Mouse (Mus musculus): ENCODE measurements around the gene a.
"Not testable (repeated sequence)": the region's sequence is repeated elsewhere in the genome, so short reads cannot be mapped to it uniquely, and the experiment has no call there.

a gene

DNA sequence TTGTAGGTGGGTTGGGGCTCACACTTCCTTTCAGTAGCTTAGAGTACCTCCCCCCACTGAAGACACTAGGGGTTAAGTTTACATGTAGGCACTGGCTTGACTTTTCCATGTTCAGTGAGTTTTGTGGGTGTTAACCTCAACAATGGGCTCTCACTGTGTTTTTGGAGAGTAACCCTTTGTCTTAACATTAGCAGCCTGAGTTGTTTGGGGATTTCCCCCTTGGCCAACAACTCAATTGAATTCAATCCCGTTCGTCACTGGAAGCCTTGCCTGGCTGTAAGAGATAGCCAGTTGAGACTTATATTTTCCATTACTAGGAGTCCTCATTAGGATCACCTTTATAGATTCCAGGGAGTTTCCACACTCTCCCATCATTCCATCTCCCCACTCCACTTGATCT is 45.3 kb downstream of the a start:
- DNase-seq (ENCODE audit: low spot score in 2 of 2): no peak

DNA sequence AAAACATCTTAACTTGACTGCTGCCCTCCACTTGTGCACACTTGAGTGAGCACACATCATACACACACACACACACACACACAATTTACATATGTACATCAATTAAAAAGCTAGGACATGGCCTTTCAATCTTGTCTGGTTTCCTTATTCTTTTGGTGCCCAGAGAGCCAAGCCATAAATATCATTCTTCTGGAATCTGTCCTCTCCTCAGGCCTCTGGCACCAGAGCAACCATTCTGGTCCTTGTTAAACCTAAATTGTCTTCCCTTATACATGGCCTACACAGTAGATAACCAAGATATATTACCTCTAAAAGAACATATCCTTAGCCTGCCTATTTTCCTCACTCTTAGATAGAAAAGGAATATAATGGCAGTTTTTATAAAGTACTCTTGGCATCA is 56.9 kb downstream of the a start:
- DNase-seq (ENCODE audit: low spot score in 2 of 2): no peak

DNA sequence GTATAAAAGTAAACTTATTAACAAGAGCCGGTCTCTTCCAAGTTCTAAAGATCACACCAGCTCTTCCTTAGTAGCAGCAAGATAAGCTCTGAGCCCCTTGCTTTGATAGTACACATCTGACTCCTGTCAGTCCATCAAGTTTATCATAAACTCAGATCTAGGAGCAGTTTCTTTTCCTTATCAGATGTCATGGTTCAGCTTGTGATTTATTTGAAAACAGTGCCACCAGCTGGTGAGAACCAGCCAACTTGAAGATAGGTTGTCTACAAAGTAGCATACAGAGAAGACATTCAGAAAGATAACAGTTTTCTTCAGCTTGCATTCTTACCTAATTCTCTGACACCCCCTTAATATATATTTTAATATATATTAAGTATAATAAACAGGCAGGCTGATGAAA is 64.2 kb downstream of the a start:
- DNase-seq (ENCODE audit: low spot score in 2 of 2): peak; percentile 55 to 80

DNA sequence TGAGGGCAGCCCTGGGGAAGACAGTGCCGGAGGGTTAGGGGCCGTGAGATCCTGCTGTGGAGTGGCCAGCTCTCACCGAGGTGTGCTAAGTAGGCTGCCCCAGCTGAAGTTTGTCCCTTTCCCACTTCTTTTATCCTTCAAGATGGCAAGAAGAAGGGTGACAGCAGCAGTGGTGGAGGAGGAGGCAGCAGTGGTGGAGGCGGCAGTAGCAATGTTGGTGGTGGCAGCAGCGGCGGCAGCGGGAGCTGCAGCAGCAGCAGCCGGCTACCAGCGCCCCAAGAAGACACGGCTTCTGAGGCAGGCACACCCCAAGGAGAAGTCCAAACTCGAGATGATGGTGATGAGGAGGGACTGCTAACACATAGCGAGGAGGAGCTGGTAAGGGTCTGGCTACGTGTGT is 72.5 kb downstream of the a start:
- peak; percentile 31 to 33 for DNase-seq (ENCODE audit: low spot score in 2 of 2)

DNA sequence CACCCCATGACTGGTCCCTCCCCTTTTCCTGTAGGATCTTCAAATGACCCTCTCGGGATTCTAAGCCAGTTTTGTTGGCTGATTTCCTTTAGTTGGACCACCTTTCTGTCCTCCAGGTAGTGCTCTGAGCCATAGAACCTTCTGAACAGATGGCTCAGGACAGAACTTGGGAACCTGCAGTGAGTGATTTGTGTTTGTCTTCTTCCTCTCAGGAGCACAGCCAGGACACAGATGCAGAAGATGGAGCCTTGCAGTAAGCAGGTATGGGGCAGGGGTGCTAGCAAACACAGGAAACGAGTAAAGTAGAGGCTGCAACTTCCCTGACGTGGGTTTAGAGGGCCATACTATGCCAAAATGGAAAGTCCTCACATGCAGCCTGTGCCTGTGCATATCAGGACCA is 74.5 kb downstream of the a start:
- no peak for DNase-seq (ENCODE audit: low spot score in 2 of 2)

DNA sequence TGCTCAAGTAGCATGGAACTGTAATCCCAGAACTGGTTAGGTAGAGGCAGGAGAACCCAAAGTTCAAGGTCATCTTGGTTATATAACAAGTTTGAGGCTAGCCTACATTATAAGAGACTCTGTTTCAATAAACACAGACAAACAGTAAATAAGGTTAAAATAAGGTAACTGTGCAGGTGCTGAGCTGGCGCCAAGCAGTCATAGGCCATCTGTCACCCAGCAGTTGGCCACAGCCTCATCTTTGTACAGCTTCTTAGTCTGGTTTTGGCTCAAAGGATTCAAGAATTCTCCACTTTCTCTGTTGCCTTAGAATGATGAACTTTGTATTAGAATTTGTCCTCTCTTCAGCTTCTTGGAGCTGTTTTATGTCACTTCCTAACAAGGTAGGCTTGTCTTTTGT is 76.9 kb downstream of the a start:
- no peak for DNase-seq (ENCODE audit: low spot score in 2 of 2)

DNA sequence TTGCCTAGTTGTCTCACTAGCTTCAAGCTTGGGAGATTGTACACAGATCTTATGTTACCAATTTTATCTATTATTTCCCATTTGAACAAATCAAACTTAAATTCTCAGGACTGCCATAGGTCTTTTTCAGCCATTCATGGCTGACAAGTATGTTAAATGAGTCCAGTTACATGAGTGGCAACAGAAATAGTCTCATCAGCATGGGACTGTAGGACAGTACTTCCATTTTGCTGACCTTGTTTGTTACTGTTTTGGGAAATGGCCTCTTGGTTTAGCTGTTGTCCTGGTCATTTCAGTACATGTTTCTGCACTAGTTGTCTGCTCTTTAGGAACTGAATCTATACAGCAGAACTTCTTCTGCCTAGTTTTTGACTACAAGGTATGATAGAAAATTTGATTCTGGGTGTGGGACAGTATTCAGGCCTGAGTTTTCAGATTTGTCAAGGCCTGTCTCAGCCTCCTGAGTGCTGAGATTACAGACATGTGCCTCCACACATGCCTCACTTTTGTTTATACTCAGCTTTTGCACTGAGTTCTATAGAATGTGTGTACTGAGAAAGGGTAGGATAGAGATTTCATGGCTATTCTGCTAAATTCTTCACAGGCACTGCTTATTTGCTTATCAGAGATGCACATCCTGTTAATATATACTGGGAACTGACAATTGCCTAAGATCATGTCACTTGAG is 78.9 kb downstream of the a start:
- no peak for DNase-seq (ENCODE audit: low spot score in 2 of 2)

DNA sequence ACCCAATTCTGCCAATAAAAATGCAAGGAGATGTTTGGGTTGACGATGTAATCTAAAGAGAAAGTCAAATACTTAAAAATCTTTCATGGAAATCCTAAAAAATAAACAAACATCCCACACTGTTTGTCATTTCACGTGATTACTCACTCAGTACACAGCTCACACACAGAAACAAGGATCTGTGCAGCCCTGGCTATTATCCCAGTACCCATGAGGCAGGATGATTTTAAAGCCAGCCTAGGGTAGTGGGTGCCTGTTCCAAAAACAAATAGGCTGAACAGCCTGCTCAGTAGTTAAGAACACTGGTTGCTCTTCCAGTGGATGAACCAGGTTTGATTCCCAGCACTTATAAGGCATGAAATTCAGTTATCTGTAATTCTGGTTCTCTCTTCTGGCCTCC is 85.4 kb downstream of the a start:
- DNase-seq (ENCODE audit: low spot score in 2 of 2): no peak

DNA sequence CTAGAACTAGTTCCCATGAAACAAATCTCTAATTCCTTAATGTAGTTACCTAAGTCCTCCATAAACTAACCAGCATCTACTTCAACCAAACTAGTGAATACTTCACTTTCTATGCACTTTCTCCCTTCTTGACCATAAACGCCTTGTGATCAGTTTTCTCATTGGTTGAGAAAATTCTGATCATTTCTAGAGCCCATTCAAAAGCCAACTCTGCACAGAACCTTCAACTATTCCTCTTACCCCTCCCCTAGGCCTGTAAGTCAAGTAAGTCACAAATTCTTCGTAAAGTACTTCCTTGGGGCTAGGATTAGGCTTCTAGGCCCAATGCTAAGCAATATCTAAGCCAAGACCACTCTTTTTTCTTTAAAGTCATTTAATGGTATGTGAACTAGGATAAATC is 100.4 kb downstream of the a start:
- no peak for DNase-seq (ENCODE audit: low spot score in 2 of 2)

DNA sequence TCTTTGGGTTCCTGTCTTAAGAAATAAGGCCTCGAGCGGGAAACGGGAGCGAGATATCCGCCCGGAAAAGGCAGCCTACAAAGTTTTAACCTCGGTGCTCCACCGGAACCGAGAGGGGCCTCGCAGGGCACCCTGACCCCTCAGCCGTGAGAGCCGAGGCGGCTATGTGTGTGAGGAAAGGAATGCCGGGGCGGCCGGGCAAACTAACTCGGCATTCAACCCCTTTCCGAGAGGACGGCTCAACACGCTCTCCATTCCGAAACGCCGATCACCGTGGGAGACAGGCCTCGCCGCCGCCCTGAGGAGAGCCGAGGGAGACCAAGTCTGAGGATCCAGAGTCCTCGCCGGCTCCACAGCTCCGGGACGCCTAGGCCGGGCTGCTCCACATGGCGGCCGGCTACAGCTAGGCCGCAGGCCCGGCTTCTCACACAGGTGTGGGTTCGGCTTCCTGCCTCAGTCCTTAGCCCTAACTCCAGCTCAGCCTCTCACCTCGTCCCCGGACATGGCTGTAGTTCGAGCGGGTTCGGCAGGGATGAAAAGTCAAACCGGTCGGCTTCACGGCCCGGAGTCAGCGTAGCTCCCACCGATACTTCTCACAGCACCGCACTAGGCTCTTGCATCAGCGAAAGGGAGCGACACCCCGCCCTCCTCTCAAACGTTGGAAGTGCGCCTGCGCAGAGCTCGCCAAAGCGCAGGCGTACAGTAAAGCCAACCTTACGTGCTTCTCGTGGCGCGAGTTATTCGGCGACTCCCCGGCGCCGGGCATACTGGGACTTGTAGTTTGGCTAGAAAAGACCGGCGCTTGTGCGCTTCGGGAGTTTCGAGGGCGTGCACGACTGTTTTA is 101.2 kb downstream of the a start, which contains the start of gene Eif2s2:
TSS of gene Eif2s2 (minus strand) at position 735 of the 844 bp plus-strand sequence.
- peak; percentile 95 to 97 for DNase-seq (ENCODE audit: low spot score in 2 of 2)

DNA sequence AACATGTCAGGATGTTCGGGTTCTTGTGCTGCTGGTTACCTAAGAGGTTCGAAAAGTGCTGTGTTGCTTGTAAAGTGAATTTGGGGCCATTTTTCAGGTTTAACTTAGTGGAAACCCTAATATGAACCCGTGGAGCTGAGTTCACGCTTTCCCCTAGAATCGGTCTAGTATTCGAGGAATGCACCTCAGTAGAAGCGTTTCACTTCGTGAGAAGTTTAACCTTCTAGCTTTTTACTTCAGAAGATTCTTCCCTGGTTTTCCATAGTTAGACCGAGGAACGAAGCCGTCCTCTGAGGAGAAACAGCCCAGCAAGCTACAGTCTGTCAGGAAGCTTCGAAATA is 101.8 kb downstream of the a start:
- DNase-seq (ENCODE audit: low spot score in 2 of 2): no peak

DNA sequence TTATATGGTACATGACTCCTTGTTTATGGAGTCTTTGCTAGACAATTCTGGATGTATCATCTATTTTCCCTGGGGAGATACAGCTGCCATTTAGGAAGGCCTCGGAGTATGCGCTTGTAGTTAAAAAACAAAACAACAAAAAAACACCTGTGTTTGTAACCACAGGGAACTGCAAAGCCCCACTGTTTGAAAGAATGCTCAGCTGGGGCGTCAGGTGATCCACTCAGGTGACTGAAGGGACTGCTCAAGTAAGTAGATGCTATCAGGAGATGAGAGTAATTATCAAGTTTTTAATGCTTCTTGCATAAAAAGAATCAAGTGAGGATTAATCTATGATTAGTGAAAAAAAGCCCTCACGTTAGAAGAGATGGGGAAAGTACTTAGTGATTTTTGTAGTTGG is 102.3 kb downstream of the a start:
- DNase-seq (ENCODE audit: low spot score in 2 of 2): no peak

DNA sequence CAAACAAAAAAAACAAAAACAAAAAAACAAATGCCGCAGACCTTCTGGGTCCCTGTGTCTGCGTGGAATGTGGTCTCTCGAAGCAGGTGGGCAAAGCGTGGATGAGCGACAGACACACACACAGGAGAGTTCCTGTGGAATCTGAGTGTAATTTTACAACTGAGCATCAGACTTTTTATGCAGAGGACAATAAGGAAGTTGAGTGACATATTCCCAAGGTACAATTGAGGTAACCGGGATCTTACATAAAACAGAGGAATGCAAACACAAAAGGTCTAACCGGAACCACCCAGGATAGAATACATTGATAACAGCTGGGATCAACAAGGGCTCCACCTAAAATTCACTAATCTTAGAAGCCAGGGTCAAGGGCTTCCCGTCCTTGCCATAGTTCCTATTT is 107.8 kb downstream of the a start:
- not testable (repeated sequence) for DNase-seq (ENCODE audit: low spot score in 2 of 2)

DNA sequence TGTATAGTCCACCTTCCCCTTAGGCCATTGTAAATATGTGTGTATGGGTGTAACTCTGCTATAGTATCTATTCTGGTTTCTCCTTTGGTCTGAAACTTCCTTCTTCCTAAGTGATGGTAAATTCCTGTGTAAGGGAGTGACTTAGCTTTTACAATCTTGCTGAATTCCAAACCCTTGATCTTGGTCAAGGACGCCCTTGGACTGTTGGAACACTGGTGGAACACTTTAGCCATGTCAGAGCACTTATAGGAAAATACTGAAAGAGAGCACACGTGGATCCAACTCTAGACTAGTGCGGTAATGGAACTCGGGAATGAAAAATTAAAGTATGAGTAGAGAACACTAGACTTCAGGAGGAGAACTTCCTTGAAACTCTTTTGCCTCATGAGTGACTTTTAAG is 108.2 kb downstream of the a start:
- not testable (repeated sequence) for DNase-seq (ENCODE audit: low spot score in 2 of 2)

DNA sequence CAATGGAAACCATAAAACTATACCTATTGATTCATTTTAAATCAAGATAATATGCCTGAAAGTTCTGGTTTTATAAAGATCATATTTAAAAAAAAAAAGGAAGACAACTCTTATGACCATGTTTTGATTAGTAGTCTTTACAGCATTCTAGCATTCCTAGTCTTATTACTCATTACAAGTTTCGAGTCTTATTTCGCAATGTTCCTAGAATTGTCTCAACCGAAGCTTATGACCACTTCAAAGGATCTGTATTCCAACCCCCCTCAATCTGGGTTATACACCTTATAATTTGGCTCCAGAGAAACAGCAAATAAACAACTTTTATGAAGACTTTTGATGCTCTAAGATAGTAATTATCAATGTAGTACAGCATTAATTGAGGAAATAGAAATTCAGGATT is 110.9 kb downstream of the a start:
- DNase-seq (ENCODE audit: low spot score in 2 of 2): no peak

DNA sequence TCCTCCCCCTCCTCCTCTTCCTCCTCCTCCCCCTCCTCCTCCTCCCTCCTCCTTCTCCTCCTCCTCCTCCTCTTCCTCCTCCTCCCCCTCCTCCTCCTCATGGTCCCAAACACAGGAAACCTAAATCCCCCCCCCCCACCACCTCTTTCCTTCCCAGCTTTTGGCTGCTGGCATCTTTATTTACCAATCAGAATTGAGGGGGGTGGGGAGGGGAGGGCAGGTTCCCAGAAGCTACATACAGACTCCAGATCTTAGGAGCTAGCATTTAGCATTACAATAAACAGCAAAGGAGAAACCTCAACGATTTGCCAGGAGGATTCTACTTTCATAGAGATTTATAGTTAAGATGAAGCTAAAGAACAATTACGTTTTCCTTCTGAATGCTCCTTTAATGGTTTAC is 114.6 kb downstream of the a start:
- no peak for DNase-seq (ENCODE audit: low spot score in 2 of 2)

DNA sequence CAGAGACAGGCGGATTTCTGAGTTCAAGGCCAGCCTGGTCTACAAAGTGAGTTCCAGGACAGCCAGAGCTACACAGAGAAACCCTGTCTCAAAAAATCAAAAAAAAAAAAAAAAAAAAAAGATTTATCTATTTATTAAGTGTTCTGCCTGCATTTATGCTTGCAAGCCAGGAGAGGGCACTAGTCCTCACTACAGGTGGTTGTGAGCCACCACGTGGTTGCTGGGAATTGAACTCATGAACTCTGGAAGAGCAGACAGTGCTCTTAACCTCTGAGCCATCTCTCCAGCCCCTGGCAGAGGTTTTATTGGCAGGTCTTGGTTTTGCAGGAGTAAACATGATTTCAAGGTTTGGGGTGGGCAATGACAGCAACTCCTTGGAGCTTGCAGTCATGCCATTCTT is 117.0 kb downstream of the a start:
- not testable (repeated sequence) for DNase-seq (ENCODE audit: low spot score in 2 of 2)

DNA sequence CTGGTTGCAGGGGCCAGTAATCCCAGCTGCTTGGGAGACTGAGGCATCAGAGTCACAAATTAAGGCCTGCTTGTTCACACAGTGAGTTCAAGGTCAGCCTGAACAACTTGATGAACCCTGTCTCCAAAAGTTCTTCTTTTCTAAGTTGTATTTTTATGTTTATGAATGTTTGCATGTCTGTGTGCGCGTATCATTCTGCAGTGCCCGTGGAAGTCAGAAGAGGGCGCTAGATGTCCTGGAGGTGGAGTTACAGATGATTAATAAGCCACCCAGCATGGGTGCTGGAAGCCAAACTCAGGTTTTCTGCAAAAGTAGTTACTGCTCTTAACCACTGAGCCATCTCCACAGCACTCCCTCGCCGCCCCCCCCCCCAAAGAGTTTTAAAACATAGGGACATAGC is 118.6 kb downstream of the a start:
- no peak for DNase-seq (ENCODE audit: low spot score in 2 of 2)

DNA sequence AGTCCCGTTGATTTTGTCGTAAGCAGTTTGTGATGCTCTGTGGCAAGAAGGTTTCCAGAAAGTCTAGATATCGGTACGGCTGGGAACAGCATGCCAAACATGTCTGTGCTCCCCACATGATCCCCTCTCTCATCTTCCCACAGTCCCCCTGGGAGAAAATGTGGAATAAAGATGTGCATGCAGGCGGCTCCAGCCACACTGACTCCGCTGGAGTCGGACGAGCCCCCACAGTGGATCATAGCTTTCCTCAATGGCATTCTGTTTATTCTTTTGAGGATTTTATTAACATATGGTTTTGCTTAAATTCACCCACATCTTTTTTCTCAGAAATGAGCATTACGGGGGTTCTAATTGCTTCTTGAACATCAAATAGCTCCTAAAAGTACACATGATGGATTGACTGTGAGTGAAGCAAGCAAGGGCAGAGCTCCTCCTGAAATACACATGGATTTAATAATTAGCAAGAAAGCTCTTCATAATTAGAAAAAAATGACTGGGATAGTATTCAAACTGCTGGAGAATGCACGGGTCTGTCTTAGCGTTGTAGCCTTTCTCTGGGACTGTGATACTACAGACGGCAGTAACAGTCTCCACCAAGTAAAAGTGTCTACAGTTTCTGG is 124.8 kb downstream of the a start:
- no peak for DNase-seq (ENCODE audit: low spot score in 2 of 2)

DNA sequence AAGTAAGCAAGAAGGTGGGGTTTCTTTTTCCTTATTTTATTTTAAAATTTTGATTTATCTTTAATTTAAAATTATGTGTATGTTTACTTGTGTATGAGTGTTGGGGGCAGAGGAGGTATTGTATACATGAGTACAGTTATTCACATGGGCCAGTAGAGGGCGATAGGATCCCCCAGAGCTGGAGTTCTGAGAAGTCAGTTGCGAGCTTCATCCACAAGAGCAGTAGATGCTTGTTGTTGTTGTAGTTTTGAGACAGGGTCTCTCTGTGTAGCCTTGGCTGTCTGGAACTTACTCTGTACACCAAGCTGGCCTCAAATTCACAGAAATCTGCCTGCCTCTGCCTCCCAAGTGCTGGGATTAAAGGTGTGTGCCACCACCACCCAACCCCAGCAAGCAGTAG is 125.3 kb downstream of the a start:
- peak in 1 of 2 experiments; percentile 4 for DNase-seq (ENCODE audit: low spot score in 2 of 2)

DNA sequence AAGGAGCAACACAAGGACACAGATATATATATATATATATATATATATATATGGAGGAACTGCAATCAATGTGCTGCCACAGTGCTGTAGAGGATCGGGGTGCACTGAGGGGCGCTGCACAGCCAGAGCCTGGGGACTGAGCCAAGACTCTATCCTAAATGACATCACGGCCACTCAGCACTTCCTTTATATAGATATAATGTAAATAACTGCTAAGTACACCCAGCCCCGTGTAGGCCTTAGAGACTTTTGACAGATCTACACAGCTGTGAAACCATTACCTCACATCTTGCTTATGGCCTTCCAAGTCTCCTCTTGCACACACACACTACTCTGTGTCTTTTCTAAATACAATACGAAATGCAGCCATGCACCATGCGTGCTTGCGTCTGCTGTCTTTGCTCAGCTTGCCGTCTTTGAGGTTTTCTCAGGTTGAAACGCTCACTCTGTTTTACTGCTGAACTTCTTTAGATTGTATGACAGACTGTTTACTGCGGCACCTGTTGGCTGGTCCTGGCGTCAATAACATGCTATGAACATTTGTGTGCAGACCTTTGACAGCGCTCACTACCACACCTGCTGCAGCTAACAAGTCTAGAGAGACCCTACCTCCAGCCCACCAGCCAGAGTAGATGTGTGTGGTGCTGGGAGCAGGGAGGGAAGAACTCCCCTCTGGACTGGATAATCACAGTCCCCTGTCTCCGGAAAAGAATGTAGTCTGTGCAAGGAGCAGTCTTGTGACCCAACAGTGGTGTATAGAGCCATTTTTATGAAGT is 126.9 kb downstream of the a start:
- no peak for DNase-seq (ENCODE audit: low spot score in 2 of 2)

DNA sequence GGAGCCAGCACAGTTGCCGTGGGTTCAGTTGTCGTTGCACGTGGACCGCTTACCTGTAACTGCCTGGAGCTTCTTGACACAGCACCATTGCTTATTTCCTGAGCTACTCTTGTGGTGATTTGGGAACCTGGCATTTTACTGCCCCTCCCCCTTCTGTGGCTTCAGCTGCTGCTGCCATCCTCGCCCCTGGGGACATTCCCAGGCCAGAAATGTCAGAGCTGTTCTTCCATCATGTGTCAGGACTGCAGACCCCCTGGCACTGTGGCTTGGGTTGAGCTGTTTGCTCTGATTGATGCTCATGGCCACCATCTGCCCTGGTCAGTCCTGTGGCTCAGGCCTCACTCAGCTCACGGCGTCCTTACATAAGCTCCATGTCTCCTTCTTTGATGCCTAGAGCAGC is 129.7 kb downstream of the a start:
- no peak for DNase-seq (ENCODE audit: low spot score in 2 of 2)
